Mouse (Mus musculus) heart, postnatal 0 days (tissue): ENCODE measurements around the gene Pex19.

Experiments used
- CTCF ChIP-seq: IDR thresholded peaks from 2 replicates; pipeline ENCODE4 v1.5.1; 2016; ENCODE audit warnings: antibody characterized with exemption, control low read depth, low read depth
- EP300 ChIP-seq: IDR thresholded peaks from 2 replicates; pipeline ENCODE4 v1.6.1; 2016; ENCODE audit warnings: antibody characterized with exemption, low read depth

DNA sequence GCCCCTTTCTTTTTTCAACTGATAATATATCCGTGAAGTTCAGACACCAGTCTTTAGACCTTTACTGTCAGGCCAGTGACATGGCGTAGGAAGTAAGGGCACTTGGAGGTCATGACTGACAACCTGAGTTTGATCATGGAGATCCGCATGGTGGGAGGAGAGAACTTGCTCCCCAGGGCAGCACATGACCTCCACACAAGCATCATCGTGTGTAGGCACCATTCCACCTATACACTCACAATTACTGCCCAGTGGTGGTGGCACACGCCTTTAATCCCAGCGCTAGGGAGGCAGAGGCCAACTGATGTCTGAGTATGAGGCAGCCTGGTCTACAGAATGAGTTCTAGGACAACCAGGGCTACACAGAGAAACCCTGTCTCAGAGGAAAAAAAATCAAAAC lies 2.0 kb upstream of the Pex19 start:
- TF ChIP-seq CTCF = no peak
- TF ChIP-seq EP300 = no peak
